Mouse (Mus musculus) macrophage (primary cell): Measurements from ENCODE around the gene Orc1. TPM values are rescaled to one million over a fixed set of nuclear protein-coding genes. Genes with fewer than 3 reads are reported as not detected.
A peak's percentile ranks its signal among the peaks of the same experiment; 100 is the strongest.

Source experiments
- H3K27ac ChIP-seq: fragments of 350-480 bp; formaldehyde crosslinking; 2 replicates; pipeline ENCODE4 v1.9.0; 2021
- H3K36me3 ChIP-seq: fragments of 350-480 bp; formaldehyde crosslinking; 2 replicates; pipeline ENCODE4 v1.9.0; 2021; ENCODE audit errors: inconsistent target
- H3K4me3 ChIP-seq: fragments of 350-480 bp; formaldehyde crosslinking; 2 replicates; pipeline ENCODE4 v1.9.0; 2021; ENCODE audit errors: inconsistent target
- H3K79me2 ChIP-seq: fragments of 350-480 bp; formaldehyde crosslinking; 2 replicates; pipeline ENCODE4 v1.9.0; 2021; ENCODE audit errors: inconsistent target
- WGBS: methylation state at CpG from one replicate; pipeline ENCODE4 v1.1.7; 2026; ENCODE audit warnings: inconsistent platforms; ENCODE audit not compliant: missing documents; 5-methylcytosine and 5-hydroxymethylcytosine counted together
- polyA plus RNA-seq: library from polyadenylated mRNA; stranded (reverse); fragments of 250-400 nt; gene quantifications from 3 replicates; pipeline ENCODE4 v1.2.4, GENCODE M21; 2018; ENCODE audit warnings: inconsistent platforms
- total RNA-seq, 78 experiments: library from RNA; depleted of rRNA; stranded (reverse); fragments of 250-400 nt; gene quantifications; 1 replicate in 9 of 78; 2 replicates in 24 of 78; 3 replicates in 43 of 78; 4 replicates in 2 of 78; pipeline ENCODE4 v1.2.4; 2018; ENCODE audit warnings: inconsistent platforms in 56 of 78

Gene Orc1
- total RNA-seq (2018; cell fraction: chromatin; rRNA removed) = 1 to 10 TPM in 17 of 26 experiments, under 1 TPM in 7, not detected in 2; 0.39 to 4.8 (median 2.1) TPM
- total RNA-seq (2018; cell fraction: cytosol; rRNA removed) = 1 to 10 TPM in 2 of 26 experiments, under 1 TPM in 24; 0.23 to 1.2 (median 0.65) TPM
- total RNA-seq (2018; cell fraction: nucleus; rRNA removed) = 10 to 100 TPM in 1 of 26 experiments, 1 to 10 TPM in 12, under 1 TPM in 13; 0.32 to 16.0 (median 0.98) TPM
- polyA plus RNA-seq = 0.28 to 5.4 TPM (median 0.93 TPM) in 3 replicates

DNA sequence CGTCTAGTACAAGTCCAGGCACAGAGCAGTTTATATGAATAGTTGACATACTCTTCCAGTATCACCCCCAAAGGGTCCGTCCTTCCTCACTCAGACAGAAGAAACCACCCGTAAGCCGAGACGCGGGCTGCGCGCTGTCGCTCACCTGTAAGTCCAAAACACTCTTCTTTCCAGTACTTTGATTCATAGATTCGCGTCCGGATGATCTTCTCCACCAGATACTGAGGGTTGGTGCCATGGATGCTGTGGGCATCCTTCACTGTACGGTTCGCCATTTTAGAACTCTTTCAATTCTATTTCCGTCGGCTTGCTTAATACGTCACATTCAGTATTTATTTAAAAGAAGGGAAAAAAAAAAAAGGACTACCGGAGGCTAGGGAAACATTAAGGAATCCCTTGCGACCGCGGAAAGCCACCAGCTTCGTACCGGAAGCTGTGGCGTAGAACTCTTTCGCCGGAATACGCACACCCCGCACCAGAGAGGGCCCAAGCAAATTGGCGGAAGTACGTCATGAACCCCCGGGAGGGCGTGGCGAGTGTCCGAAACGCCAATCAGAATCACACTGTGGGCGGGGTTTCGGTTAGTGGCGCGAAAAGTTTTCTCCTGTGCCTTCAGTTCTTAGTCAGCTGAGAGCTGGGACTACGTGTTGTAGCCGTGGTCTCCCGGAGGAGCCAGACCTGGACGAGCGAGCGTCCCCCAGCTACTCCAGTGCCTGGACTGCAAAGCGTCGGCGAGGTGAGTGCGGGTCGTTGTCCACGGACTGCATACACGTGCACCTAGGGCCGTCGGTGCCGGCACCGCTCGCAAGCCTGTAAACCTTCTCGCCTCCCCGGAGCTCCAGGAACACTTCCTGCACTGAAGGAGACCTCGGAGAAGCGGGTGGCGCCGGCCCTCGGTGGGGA, at the start of gene Orc1, which contains the start of gene Prpf38a:
TSS of gene Orc1 (plus strand) at position 584 of the 903 bp plus-strand sequence.
TSS of gene Prpf38a (minus strand) at position 497 of the 903 bp plus-strand sequence.
- Histone ChIP-seq H3K4me3 (peak within 1 kb of the TSS; percentile 95), H3K27ac (peak within 1 kb of the TSS; percentile 32), H3K79me2 (peaks cover 65% of the 10 kb centered on the region), H3K36me3 (peaks cover 23% of the 10 kb centered on the region; the same call in 1 of the 2 replicates)
- under 1% methylated on average over 64 of the region's 64 CpGs for WGBS

DNA sequence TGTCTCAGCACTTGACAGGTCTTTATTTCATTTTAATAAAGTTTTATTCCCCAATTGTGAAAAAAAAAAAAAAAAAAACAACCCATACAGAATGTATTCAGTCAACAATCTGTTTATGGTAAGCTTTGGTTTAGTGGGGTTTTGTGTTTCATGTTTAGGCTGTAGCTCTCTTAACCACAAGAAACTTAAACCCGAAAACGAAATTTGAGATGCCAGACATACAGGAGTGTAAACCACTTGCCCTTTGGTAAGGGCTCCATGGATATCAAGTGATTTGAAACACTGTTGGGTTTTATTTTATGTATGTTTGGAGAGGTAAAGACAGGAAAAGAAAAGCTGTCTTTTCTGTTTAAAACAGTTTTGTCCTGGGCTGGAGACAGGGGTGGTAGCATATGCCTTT, 39.5 kb upstream of the Orc1 start:
- WGBS = 92% methylated on average over 2 of the region's 2 CpGs

DNA sequence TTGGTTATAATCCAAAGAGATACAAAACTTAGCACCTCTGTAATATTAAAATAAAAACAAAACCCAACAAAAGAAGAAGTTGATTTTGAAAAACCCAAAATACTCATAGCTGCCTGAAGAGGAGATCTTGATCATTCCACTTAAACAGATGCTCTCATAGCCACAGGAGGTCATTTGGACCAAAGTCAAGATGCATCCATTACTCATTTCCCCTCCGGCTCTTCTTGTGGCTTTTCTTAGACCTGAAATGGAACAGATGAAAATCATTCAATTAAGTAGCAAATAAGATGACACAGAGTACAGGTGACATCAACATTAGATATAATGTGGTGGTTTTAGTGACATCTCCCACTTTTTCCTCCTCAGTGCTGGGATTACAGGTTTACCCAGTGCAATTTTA, 14.2 kb upstream of the Orc1 start:
- WGBS = 67% methylated on average over 1 of the region's 1 CpGs
- no peak overlapping the region for H3K4me3 ChIP-seq
- no peaks in the 10 kb centered on the region for H3K79me2 ChIP-seq
- peaks cover 91% of the 10 kb centered on the region for H3K36me3 ChIP-seq
- no peak overlapping the region for H3K27ac ChIP-seq

More for the DNA sequence above, 39.5 kb upstream of the Orc1 start:
- Histone ChIP-seq H3K4me3 (no peak overlapping the region), H3K79me2 (no peaks in the 10 kb centered on the region), H3K36me3 (peaks cover 28% of the 10 kb centered on the region; the same call in 1 of the 2 replicates), H3K27ac (no peak overlapping the region)

DNA sequence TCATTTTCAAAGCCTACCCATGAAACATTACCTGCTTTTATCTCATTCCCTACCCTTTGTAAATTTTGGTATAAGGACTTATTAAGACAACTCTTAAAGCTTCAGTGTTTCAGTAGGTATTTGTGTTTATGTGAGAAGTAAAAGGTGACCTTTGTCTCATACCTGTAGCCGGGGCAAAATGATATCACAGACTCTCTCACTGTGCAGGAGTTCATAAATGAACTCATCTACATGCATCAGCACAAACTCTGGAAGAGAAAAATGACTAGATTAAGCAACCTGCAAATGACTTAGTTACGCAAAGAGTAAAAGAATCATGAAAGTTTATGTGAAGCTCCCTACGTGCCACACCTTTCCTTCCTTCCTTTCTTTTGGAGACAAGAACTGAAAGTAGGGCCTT, 6.6 kb upstream of the Orc1 start:
- Histone ChIP-seq H3K27ac (no peak overlapping the region), H3K79me2 (peaks cover 17% of the 10 kb centered on the region), H3K4me3 (no peak overlapping the region), H3K36me3 (peaks cover 81% of the 10 kb centered on the region)
- WGBS = 88% methylated on average over 3 of the region's 3 CpGs

DNA sequence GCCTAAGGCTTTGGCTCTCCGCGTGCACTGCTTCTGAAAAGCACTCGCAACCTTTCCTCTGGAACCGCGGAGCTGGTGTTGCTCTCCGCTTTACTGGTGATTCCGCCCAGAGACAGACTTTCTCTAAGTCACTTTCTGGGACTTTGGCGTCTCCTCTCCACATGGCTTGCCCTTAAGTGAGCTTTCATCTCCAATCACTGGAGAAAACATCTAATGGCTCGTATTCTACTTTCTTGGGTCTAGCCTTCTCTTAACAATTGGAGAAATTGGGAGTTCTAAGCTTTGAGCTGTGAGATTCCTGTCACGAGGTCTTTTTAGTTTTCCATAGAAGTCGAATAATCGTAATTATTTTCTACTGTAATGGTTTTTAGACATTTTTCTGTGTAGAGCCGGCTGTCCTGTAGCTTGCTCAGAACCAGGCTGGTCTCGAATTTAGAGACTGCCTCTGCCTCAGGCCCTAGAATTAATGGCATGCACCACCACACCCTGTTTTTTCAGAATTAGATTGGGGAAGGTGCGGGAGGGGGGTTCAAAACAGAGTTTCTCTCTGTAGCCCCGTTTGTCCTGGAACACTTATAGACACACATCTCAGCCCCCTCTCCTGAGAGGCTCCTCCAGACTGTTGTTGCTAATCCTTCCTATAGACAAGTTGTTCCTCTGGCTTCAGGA, 654 bp downstream of the Orc1 start:
- peak overlapping the region; percentile 95 for H3K4me3 ChIP-seq
- H3K79me2 ChIP-seq = peaks cover 70% of the 10 kb centered on the region
- peak overlapping the region; percentile 32 for H3K27ac ChIP-seq
- 2% methylated on average over 16 of the region's 16 CpGs for WGBS
- peaks cover 18% of the 10 kb centered on the region; the same call in 1 of the 2 replicates for H3K36me3 ChIP-seq

DNA sequence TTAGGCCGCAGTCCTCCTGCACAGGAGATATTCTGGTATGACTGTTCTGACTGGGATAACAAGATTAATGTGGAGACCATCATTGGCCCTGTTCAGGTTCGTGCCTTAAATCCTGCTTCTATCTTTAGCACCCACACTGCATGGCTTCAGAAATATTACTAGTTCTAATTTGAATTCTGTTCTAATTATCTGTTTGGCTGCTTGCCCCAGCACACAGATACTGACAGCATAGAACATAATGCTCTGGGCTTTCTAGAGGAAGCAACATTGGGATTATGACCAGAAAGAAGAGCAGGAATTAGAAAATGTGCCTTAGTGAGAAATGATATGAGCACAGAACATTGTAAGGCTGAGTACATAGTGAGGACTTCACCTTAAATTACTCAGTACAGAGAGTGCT, 14.2 kb downstream of the Orc1 start:
- Histone ChIP-seq H3K27ac (no peak overlapping the region), H3K4me3 (no peak overlapping the region), H3K79me2 (no peaks in the 10 kb centered on the region), H3K36me3 (no peaks in the 10 kb centered on the region)
- 100% methylated on average over 2 of the region's 2 CpGs for WGBS

DNA sequence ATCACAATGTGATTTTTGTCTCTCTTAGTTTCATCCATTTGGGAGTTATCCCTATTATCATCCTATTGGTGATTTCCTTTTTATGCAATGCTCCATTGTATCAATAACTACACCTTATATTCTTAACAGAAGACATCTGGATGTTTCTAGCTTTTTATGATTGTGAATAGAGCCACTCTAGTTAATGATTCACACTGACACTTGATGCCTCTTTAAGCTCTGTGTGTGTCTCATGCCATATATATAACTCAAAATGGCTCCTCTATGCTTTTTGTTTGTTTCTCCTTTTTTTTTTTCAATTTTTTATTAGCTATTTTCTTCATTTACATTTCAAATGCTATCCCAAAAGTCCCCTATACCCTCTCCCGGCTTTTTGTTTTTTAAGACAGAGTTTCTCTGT, 16.6 kb downstream of the Orc1 start:
- Histone ChIP-seq H3K27ac (no peak overlapping the region), H3K36me3 (no peaks in the 10 kb centered on the region), H3K79me2 (no peaks in the 10 kb centered on the region), H3K4me3 (no peak overlapping the region)
- WGBS = 95% methylated on average over 1 of the region's 1 CpGs

DNA sequence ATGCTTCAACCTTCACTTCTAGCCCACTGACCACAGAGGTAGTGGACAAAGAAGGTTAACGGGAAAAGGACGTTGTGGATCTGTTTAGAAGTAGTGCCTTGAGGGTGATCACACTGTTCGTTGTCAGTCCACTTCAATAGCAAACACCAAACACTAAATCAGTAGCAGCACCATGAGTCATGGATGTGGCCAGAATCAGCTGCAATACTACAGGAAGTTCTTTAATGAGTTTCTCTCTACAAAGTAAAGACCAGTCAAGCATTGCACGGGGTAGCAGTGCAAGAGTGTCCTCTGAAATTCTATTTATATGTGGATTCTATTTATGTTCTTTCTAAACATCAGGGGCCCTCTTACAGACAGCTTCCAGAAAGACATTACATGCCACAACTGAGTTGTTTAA, 19.1 kb downstream of the Orc1 start:
- Histone ChIP-seq H3K27ac (no peak overlapping the region), H3K79me2 (no peaks in the 10 kb centered on the region), H3K4me3 (no peak overlapping the region), H3K36me3 (no peaks in the 10 kb centered on the region)
- WGBS = 78% methylated on average over 4 of the region's 4 CpGs

DNA sequence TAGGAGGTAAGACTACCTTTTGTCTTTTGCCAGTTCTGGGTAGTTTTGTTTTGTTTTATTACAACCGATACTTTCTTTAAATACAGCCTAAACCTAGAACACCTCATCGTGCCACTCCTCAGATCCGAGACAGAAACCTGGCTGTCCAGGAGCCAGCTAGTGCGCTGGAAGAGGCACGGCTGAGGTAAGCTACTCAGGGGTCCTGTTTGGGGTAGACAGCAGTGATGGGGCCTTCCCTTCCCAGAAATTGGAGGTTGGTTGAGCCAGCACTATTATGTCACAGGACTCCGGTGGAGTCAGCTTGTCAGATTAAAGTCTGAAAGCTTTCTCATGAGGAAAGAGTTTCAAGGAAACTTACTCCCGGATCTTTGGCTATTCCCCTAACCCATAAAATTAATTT, 22.6 kb downstream of the Orc1 start:
- Histone ChIP-seq H3K79me2 (no peaks in the 10 kb centered on the region), H3K4me3 (no peak overlapping the region), H3K36me3 (peaks cover 13% of the 10 kb centered on the region), H3K27ac (no peak overlapping the region)
- WGBS = 93% methylated on average over 7 of the region's 7 CpGs

DNA sequence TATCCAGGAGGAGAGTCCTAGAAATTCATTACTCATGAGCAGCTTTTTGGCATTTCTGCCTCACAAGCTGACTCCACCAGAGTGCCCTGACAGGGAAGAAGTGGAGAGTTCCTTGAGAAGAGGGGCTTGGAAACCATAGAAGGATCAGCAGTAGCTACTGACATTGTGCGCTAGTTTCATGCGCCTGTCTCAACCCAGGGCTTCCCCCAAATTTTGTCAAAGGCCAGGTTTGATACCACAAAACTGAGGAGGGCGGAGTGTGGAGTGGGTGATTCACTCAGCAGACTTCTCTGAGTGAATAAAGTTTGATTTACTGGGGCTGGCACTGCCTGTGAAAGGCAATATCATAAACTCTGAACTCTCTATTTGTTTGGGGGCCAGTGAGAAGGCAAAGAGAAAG, 29.4 kb downstream of the Orc1 start:
- Histone ChIP-seq H3K4me3 (no peak overlapping the region), H3K27ac (no peak overlapping the region), H3K36me3 (peaks cover 18% of the 10 kb centered on the region), H3K79me2 (peaks cover 46% of the 10 kb centered on the region; the same call in 1 of the 2 replicates)
- WGBS = 96% methylated on average over 3 of the region's 3 CpGs

DNA sequence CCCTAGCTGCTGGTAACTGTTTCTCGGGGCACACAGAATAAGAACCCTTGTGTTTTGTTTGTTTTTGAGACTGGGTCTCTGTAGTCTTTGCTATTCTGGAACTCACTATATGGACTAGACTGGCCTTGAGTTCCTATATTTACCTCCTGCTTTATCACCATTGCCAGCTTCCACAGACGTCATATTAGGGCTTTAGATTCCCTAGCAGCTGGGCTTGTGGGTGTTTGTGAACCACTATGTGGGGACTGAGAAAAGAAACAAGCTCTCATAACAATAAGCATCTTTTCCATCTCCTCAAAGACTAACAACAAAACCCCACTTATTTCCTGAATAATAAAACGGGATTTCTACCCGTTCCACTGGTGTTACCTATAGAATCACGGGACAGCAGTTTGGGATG, 31.7 kb downstream of the Orc1 start:
- Histone ChIP-seq H3K79me2 (peaks cover 69% of the 10 kb centered on the region), H3K27ac (no peak overlapping the region), H3K4me3 (no peak overlapping the region), H3K36me3 (peaks cover 4% of the 10 kb centered on the region; the same call in 1 of the 2 replicates)
- WGBS = 96% methylated on average over 4 of the region's 5 CpGs

DNA sequence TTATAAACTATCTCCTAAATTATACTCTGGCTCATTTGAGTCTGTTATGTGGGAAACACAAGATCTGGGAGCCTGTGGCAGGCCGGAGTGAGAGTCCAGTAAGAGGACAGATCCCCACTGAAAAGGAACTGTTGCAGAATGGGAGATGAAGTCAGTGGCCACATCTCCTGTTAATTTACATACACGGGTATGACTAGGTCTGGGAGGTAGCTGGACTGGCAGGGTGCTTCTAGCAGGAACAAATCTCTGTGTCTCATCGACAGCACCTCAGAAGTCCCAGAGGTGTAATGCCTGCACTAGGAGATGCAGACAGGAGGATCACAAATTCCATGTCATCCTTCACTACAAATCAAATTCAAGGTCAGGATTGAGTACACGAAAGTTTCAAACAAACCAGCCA, 39.4 kb downstream of the Orc1 start:
- H3K79me2 ChIP-seq = peaks cover 86% of the 10 kb centered on the region
- H3K4me3 ChIP-seq = peak overlapping the region; percentile 96
- 86% methylated on average over 4 of the region's 4 CpGs for WGBS
- no peak overlapping the region for H3K27ac ChIP-seq
- H3K36me3 ChIP-seq = no peaks in the 10 kb centered on the region

DNA sequence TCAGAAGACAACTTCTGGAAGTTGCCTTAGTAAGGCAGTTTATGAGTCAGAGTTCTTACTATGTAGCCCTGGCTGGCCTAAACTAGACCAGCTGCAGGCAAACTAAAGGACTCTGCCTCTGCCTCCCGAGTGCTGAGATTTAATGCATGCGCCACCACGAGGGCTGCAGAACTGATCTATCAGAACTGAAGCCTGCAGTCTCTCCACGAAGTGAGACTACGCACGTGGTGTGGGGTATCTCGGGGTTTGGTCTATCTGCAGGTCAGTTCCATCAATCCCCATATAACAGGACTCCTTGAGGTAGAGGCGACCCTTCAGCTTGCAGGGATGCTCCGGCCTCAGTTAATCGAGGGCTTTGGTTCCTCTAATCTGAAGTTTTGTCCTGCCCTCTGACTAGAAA, 39.9 kb downstream of the Orc1 start:
- 4% methylated on average over 10 of the region's 10 CpGs for WGBS
- Histone ChIP-seq H3K36me3 (peaks cover 2% of the 10 kb centered on the region; the same call in 1 of the 2 replicates), H3K27ac (peak overlapping the region; percentile 38), H3K4me3 (peak overlapping the region; percentile 96), H3K79me2 (peaks cover 80% of the 10 kb centered on the region)

DNA sequence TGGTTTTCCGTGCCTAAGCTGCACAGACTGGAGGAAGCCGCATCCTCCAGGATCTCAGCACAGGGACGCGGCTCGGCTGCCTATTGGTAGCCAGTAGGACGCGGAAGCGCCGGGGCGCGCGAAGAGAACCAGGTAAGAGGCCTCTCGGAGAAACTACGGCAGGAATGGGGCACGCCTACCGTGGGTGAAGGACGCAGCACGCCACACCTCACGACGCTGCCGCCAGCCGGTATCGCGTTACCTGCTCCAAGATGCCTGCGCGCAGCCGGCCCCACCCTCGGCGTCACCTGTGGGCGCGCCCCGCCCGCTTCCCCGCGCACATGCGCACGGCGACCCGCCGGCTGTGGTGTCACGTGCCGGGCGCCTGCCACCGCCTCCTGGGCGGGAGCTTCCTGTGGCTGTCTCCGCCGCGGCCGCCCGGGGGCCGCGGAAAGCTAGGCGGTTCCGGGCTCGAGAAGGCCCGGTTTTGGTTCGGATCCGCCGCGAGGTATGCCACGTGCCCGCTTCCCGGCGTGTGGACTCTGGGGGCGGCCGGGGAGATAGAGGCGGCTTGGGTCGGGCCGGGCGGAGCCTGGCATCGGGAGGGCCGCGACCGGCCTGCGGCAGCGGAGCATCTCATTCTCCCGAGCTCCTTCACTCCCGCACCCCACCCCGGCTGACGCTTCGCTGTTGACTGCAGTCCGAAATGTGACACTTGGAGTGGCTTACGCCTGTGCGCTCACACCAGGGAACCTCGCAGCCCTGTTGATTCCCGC, 40.5 kb downstream of the Orc1 start, which contains the start of gene Cc2d1b:
TSS of gene Cc2d1b (plus strand) at position 354 of the 755 bp plus-strand sequence.
- 0% methylated on average over 85 of the region's 86 CpGs for WGBS
- H3K27ac ChIP-seq = peak within 1 kb of the TSS; percentile 64
- peaks cover 7% of the 10 kb centered on the region; the same call in 1 of the 2 replicates for H3K36me3 ChIP-seq
- H3K4me3 ChIP-seq = peak within 1 kb of the TSS; percentile 96
- H3K79me2 ChIP-seq = peaks cover 74% of the 10 kb centered on the region
